Mouse (Mus musculus) liver, adult 2 months (tissue): ENCODE results near the gene Gramd1b.

ENCODE experiments used
- CTCF ChIP-seq: fragments of 200-500 bp; IDR thresholded peaks from 2 replicates; pipeline ENCODE4 v1.5.1; 2011; ENCODE audit warnings: low read depth, low read length, control low read depth
- POLR2A ChIP-seq: fragments of 200-500 bp; IDR thresholded peaks from 2 replicates; pipeline ENCODE4 v1.6.1; 2011; ENCODE audit warnings: low read length, control low read depth; ENCODE audit not compliant: insufficient read depth; ENCODE audit errors: extremely low read depth

DNA sequence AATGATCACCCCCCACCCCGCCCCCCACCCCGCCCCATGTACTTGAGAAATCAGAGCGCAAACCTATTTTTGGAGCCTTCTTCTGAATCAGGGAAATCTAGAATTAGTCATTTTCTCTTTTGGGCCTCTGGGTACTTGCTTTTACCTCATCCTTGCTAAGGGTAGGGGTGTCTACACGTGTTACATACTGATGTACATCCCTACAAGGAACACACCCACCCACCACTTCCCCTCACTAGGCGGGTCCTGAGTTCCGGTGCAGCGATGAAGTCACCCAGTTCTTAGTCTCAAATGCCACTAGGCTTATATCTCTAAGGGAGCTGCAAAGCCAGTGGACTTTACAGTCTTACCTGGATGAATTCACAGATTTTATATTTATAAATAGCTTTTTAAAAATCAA is 187.4 kb downstream of the Gramd1b start:
- TF ChIP-seq POLR2A, result no peak
- TF ChIP-seq CTCF, result no peak
